Mouse (Mus musculus): ENCODE data around the gene Rgs6.

GRCm38 (mm10) chr12:83208841-83209240 is 620.7 kb downstream of the Rgs6 start:
- TF ChIP-seq POLR2A (IDR thresholded peaks at IDR 0.05; ENCODE audit: low read depth, low read length) (no peak), CTCF (conservative IDR thresholded peaks at IDR 0.05; ENCODE audit: insufficient read depth, insufficient read length, low read depth, low read length) (no peak)

All from kidney, adult 2 months (tissue).